In the genomic region with DNA sequence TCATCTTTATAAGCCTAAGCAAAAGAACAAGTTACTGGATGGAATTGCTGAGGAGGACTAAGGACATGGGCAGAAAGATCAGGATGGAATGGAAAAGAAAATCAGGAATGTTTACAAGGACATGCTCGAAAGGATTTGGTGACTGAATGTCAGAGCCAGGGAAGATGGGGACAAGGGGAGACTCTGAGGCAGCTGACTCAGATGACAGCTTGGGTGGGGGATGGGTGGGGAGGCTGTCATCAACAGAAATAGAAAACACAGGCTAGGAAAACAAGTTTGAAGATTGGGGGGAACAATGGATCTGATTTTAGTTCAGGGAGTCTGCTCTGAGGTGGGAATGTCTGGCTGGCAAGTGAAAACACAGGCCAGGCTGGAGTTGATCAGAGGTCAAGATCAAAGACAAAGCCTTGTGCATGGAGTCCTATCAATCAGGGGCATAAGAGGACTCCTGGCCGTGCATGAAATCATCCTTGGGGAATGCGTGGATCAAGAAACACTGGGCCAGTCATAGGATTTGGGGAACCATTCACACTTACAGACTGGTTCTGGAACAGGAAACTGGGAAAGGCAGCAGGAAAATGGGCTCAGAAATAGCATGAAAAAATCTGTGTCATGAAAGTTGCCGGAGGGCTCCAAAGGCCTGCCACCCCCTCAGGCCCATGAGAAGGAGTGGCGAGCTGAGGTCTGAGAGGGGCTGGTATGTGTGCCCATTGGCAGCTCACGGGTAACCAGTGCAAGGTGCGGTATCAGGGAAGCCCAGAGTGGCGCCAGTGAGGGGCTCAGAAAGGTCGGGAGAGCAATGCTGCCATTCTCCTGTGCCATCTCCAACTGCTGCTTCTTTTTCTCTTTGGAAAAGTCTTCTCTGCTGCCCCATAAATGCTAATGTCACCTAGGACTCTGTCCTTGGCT, we compare ENCODE assay signal across 9 mouse cellular contexts.
A peak's percentile ranks its signal among the peaks of the same experiment; 100 is the strongest.
DNase-seq lines count a peak whose midpoint lies in the region; ATAC-seq and TF ChIP-seq lines count a peak whose summit lies in the region.
"Had no signal": no experiment of that assay in that cellular context is flagged by ENCODE, and none has a peak within 500 bp of the region (broad histone marks: within the 10 kb centered on the region; RNA-seq: fewer than 3 reads in every experiment).

No protein-coding gene starts in this region.

- no peaks in the 10 kb centered on the region for H3K9me3 ChIP-seq in forebrain, embryonic 13.5 days (replicated peaks)
- H3K9me3 ChIP-seq in forebrain, embryonic 16.5 days (ENCODE audit: control insufficient read depth, low read length): no peaks in the 10 kb centered on the region
- H3K9me3 ChIP-seq in heart, embryonic 12.5 days (replicated peaks): no peaks in the 10 kb centered on the region

- no peaks in the 10 kb centered on the region for H3K36me3 ChIP-seq in forebrain, embryonic 13.5 days (ENCODE audit: poor library complexity, severe bottlenecking)
- no peaks in the 10 kb centered on the region for H3K36me3 ChIP-seq in forebrain, embryonic 16.5 days (ENCODE audit: control insufficient read depth, insufficient read depth)
- no peaks in the 10 kb centered on the region for H3K36me3 ChIP-seq in heart, embryonic 12.5 days

- DNase-seq in layer of hippocampus, adult 2 months (ENCODE audit: low spot score in 2 of 2): no peak
- no peak for DNase-seq in layer of hippocampus, adult 9-10 months (ENCODE audit: low spot score)
- peak; percentile 39 for DNase-seq in mesoderm, embryonic 11.5 days (ENCODE audit: low read depth, low spot score)
- DNase-seq in left cerebral cortex, adult 8-10 months (ENCODE audit: low spot score in 2 of 2): no peak
- DNase-seq in kidney, postnatal 25 days: no peak

- H3K4me2 ChIP-seq in forebrain, embryonic 13.5 days: no peak overlapping the region
- H3K4me2 ChIP-seq in forebrain, embryonic 16.5 days (ENCODE audit: low read length): no peak overlapping the region
- H3K4me2 ChIP-seq in heart, embryonic 12.5 days: no peak overlapping the region

- no peak overlapping the region for H3K4me3 ChIP-seq in forebrain, embryonic 13.5 days
- no peak overlapping the region for H3K4me3 ChIP-seq in forebrain, embryonic 16.5 days (replicated peaks; ENCODE audit: low read length)
- no peak overlapping the region for H3K4me3 ChIP-seq in layer of hippocampus, adult 2 months
- no peak overlapping the region for H3K4me3 ChIP-seq in heart, embryonic 12.5 days

- H3K4me1 ChIP-seq in forebrain, embryonic 13.5 days: peaks cover 12% of the 10 kb centered on the region
- H3K4me1 ChIP-seq in forebrain, embryonic 16.5 days (replicated peaks; ENCODE audit: control insufficient read depth, insufficient read depth, low read length): peaks cover 8% of the 10 kb centered on the region
- peaks cover 30% of the 10 kb centered on the region for H3K4me1 ChIP-seq in heart, embryonic 12.5 days (replicated peaks)

- WGBS in forebrain, embryonic 13.5 days: 72% methylated on average over 9 of the region's 9 CpGs
- WGBS in forebrain, embryonic 16.5 days: 70% methylated on average over 9 of the region's 9 CpGs
- WGBS in heart, embryonic 12.5 days: 49% methylated on average over 9 of the region's 9 CpGs

- no peak overlapping the region for H3K9ac ChIP-seq in forebrain, embryonic 13.5 days
- no peak overlapping the region for H3K9ac ChIP-seq in forebrain, embryonic 16.5 days (replicated peaks; ENCODE audit: low read depth, low read length)
- H3K9ac ChIP-seq in heart, embryonic 12.5 days: no peak overlapping the region

- H3K27me3 ChIP-seq in forebrain, embryonic 13.5 days: no peaks in the 10 kb centered on the region
- no peaks in the 10 kb centered on the region for H3K27me3 ChIP-seq in forebrain, embryonic 16.5 days (replicated peaks; ENCODE audit: control insufficient read depth, insufficient read depth, low read length)
- H3K27me3 ChIP-seq in heart, embryonic 12.5 days (replicated peaks): no peaks in the 10 kb centered on the region

- ATAC-seq in forebrain, embryonic 13.5 days: no peak
- no peak for ATAC-seq in forebrain, embryonic 16.5 days
- no peak for ATAC-seq in heart, embryonic 12.5 days (ENCODE audit: insufficient number of reproducible peaks, low FRiP score)
- ATAC-seq: midbrain, embryonic 16.5 days had no signal

- no peak for TF ChIP-seq CTCF in layer of hippocampus, adult 2 months (conservative IDR thresholded peaks at IDR 0.05)

- peak overlapping the region; percentile 52 for H3K27ac ChIP-seq in forebrain, embryonic 13.5 days
- no peak overlapping the region for H3K27ac ChIP-seq in forebrain, embryonic 16.5 days (ENCODE audit: low read length)
- H3K27ac ChIP-seq in layer of hippocampus, adult 2 months: peak overlapping the region; percentile 19
- peak overlapping the region; percentile 57 for H3K27ac ChIP-seq in heart, embryonic 12.5 days (ENCODE audit: poor library complexity, severe bottlenecking)
